Mouse (Mus musculus) myocyte (in vitro differentiated cells): ENCODE data around the gene Olfr316.

Experiments
- E2F4 ChIP-seq: IDR thresholded peaks from one replicate; pipeline ENCODE4 v1.6.1; 2011; ENCODE audit warnings: mild to moderate bottlenecking, control low read depth, moderate library complexity; ENCODE audit not compliant: insufficient read depth
- TCF12 ChIP-seq: IDR thresholded peaks from one replicate; pipeline ENCODE4 v1.6.1; 2011; ENCODE audit warnings: mild to moderate bottlenecking, control low read depth; ENCODE audit not compliant: poor library complexity, insufficient read depth, severe bottlenecking
- TCF3 ChIP-seq: IDR thresholded peaks from one replicate; pipeline ENCODE4 v1.6.1; 2011; ENCODE audit warnings: low read depth, control low read depth; ENCODE audit not compliant: insufficient read length
- USF1 ChIP-seq: IDR thresholded peaks from one replicate; pipeline ENCODE4 v1.6.1; 2011; ENCODE audit warnings: low read depth, mild to moderate bottlenecking, control low read depth, moderate library complexity

GRCm38 (mm10) chr11:58738792-58739262, 13.7 kb upstream of the Olfr316 start, which contains the start of gene Olfr317:
- TF ChIP-seq E2F4: no peak
- TF ChIP-seq USF1: no peak
- no peak for TF ChIP-seq TCF3
- TF ChIP-seq TCF12: no peak
